Mouse (Mus musculus): Measurements from ENCODE around the gene Dkkl1.

Gene Dkkl1

GRCm38 (mm10) chr7:45163735-45164490, 48.0 kb downstream of the Dkkl1 start, which contains the start of gene Slc17a7:
Slc17a7 (plus strand) TSS chr7:45163949.
- DNase-seq = peak; percentile 61

GRCm38 (mm10) chr7:45162996-45163615, 48.8 kb downstream of the Dkkl1 start:
- DNase-seq = no peak

GRCm38 (mm10) chr7:45162551-45162950, 49.4 kb downstream of the Dkkl1 start:
- DNase-seq = peak; percentile 57

- DNase-seq = peak; percentile 95
Observed at GRCm38 (mm10) chr7:45161612-45162473, 50.1 kb downstream of the Dkkl1 start.

GRCm38 (mm10) chr7:45160866-45161265, 51.1 kb downstream of the Dkkl1 start:
- DNase-seq = no peak

GRCm38 (mm10) chr7:45160316-45160800, 51.6 kb downstream of the Dkkl1 start:
- DNase-seq = no peak

GRCm38 (mm10) chr7:45158991-45159390, 53.0 kb downstream of the Dkkl1 start:
- DNase-seq = no peak
